Mouse (Mus musculus): Measurements from ENCODE around the gene Cd7. TPM values are rescaled to one million over a fixed set of nuclear protein-coding genes. Genes with fewer than 3 reads are reported as not detected.

The Cd7 gene
- polyA plus RNA-seq, 1 experiment from 2014 or later: not detected

DNA sequence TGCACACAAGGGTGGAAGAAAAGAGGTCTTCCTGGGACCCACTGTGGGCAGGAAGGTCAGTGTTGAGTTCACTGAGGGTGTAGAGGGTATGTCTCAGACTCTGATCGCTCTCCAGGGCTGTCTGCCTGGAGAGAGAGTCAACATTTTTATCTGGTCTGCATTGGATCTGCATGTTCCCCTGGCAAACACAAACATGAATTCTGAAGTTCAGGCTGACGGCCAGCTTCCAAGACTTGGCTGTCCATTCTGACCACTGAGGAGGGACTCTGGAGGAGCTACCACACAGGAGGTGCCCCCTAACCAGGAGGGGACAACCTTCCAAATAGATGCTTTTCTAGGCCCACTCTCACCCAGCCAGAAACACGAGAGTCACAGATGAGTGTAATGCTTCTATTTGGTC, 47.4 kb downstream of the Cd7 start:
- peak overlapping the region; percentile 100 for H3K9ac ChIP-seq (replicated peaks)
- H3K36me3 ChIP-seq: peaks cover 26% of the 10 kb centered on the region
- peak overlapping the region; percentile 82 for H3K4me2 ChIP-seq
- no peaks in the 10 kb centered on the region for H3K9me3 ChIP-seq
- peak overlapping the region; percentile 98; the same call in 1 of the 2 replicates for H3K27ac ChIP-seq
- H3K4me3 ChIP-seq (replicated peaks): peak overlapping the region; percentile 100
- ATAC-seq (ENCODE audit: insufficient number of reproducible peaks, insufficient read depth, low FRiP score, low TSS enrichment, low read depth): no peak
- 69% methylated on average over 3 of the region's 3 CpGs for WGBS
- peaks cover 28% of the 10 kb centered on the region for H3K4me1 ChIP-seq (replicated peaks)
- H3K27me3 ChIP-seq: no peaks in the 10 kb centered on the region

DNA sequence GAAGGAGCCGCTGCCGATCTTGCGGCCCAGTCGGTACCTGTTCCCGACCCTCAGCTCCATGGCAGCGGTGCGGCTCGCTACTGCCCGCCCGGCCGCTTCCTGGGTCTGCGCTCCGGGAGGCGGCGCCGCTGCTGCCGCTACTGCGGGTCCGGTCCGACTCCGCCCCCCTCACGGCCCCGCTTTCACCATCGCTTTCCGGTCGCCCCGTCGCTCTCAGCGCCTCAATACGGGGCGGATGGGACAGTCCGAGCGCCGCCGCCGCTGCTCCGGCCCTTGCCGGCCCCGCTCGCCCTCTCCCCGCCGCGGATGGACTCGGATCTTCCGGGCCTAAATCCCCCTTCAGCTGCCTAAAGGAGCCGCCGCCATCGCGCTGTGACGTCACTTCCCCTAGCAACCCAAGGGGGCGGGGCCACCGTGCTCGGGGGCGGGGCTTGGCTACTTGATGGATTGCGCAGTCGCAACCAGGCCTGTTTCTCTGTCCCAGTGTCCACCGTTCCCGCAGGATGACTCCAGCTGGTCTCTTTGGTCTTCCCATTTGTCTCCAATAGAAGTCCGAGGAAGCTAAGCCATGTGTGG, 48.2 kb downstream of the Cd7 start, which contains the start of gene Csnk1d:
Gene Csnk1d (minus strand): TSS at position 380 of the 576 bp plus-strand sequence.
- Histone ChIP-seq H3K9ac (replicated peaks) (peak within 1 kb of the TSS; percentile 100), H3K27me3 (no peaks in the 10 kb centered on the region), H3K9me3 (no peaks in the 10 kb centered on the region), H3K4me3 (replicated peaks) (peak within 1 kb of the TSS; percentile 100), H3K4me2 (peak within 1 kb of the TSS; percentile 82), H3K4me1 (replicated peaks) (peaks cover 28% of the 10 kb centered on the region), H3K27ac (peak within 1 kb of the TSS; percentile 98), H3K36me3 (peaks cover 28% of the 10 kb centered on the region)
- WGBS: under 1% methylated on average over 59 of the region's 59 CpGs
- ATAC-seq (ENCODE audit: insufficient number of reproducible peaks, insufficient read depth, low FRiP score, low TSS enrichment, low read depth): peak; percentile 73

DNA sequence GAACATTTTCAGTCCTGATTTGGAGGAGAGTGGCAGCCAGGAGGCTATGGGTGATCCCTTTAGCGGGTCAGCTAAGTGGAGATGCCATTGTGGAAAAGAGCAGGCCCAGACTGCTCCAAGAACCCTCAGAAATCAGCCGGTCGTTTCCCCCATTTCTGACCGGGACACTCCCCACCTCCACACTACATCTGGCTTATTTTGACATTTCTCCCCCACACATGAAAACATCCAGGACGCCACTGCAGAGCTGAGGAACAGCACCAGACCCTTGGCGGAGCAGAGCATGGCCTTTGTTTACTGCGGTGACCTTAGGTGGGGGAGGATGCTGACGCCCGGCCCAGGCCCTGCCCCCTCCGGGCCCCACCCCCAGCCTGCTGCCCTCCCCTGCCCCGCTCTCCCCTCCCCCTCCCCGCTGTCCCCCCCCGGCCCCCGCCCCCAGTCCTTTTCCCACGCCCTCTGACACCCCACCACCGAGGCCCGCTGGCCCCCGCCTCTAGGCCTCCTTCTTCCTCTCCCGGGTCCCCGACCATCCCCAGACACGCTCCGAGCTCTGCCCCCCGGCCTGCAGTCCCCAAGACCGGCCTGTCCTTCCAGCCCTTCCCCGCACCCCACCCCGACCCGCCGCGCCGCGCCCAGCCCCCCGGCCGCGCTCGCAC, 49.0 kb downstream of the Cd7 start:
- ATAC-seq (ENCODE audit: insufficient number of reproducible peaks, insufficient read depth, low FRiP score, low TSS enrichment, low read depth): peak; percentile 3; the same call in 1 of the 2 replicates
- H3K9ac ChIP-seq (replicated peaks): peak overlapping the region; percentile 100
- peaks cover 28% of the 10 kb centered on the region for H3K4me1 ChIP-seq (replicated peaks)
- no peaks in the 10 kb centered on the region for H3K27me3 ChIP-seq
- 2% methylated on average over 26 of the region's 35 CpGs for WGBS
- peak overlapping the region; percentile 98 for H3K27ac ChIP-seq
- peaks cover 36% of the 10 kb centered on the region for H3K36me3 ChIP-seq
- H3K9me3 ChIP-seq: no peaks in the 10 kb centered on the region
- H3K4me3 ChIP-seq (replicated peaks): peak overlapping the region; percentile 100
- H3K4me2 ChIP-seq: peak overlapping the region; percentile 82

DNA sequence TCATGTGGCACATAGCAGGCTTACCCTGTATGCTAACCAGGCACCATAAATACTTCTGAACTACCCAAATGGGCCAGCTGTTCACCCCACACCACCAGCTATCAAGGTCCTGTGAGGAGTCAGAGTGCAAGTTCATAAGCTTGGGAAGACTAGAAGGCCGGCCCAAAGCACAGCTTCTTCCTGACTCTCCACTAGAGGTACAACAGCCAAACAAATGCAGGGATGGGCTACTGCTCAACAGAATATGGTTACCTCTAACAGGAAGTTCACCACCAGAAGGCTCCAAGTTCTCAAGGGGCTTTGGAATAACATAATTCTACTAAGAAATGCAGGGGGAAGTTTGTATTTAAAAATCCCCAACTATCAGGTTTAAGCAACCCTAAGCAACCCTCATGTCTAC, 49.7 kb downstream of the Cd7 start:
- H3K4me2 ChIP-seq: peak overlapping the region; percentile 82
- 41% methylated on average over 1 of the region's 1 CpGs for WGBS
- peak overlapping the region; percentile 100 for H3K4me3 ChIP-seq (replicated peaks)
- no peaks in the 10 kb centered on the region for H3K27me3 ChIP-seq
- ATAC-seq (ENCODE audit: insufficient number of reproducible peaks, insufficient read depth, low FRiP score, low TSS enrichment, low read depth): no peak
- H3K36me3 ChIP-seq: peaks cover 37% of the 10 kb centered on the region
- peaks cover 28% of the 10 kb centered on the region for H3K4me1 ChIP-seq (replicated peaks)
- no peak overlapping the region for H3K27ac ChIP-seq
- H3K9ac ChIP-seq (replicated peaks): peak overlapping the region; percentile 100
- no peaks in the 10 kb centered on the region for H3K9me3 ChIP-seq

DNA sequence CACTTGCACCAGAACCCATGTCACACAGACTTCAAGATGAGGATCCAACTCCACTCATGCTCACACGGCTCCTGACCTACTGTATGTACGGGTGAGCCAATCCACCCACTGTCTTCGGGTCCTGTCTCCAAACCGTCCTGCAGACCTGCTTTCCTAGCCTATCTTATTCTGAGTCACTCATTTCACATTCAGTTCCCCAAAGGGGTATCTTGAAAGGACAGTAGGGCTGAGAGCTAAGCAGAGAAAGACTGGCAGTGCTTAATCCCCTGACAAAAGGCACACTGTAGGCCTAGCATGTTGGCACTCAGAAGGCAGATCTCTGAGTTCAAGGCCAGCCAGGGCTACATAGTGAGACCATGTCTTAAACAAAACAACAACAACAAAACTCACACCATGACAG, 50.8 kb downstream of the Cd7 start:
- H3K4me1 ChIP-seq (replicated peaks): peaks cover 28% of the 10 kb centered on the region
- no peak overlapping the region for H3K4me3 ChIP-seq (replicated peaks)
- no peak for ATAC-seq (ENCODE audit: insufficient number of reproducible peaks, insufficient read depth, low FRiP score, low TSS enrichment, low read depth)

DNA sequence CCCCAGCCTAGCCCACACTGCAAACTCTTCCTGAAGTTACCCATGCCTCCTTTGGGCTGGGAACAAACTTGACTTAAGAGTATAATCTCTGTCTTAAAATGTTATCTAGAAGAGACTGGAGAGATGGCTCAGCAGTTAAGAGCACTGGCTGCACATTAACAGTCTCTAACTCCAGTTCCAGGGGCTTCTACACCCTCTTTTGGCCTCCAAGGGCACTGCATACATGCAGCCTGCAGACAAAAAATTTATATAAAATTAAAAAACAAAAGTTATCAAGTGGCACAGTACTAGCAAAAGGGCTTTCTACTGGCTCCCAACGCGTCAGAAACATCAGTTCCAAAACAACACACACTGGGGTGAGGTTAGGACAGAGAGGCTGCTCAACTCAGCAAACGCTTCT, 51.6 kb downstream of the Cd7 start:
- Histone ChIP-seq H3K9ac (replicated peaks) (no peak overlapping the region), H3K9me3 (no peaks in the 10 kb centered on the region), H3K36me3 (peaks cover 48% of the 10 kb centered on the region), H3K4me3 (replicated peaks) (no peak overlapping the region), H3K27ac (no peak overlapping the region), H3K4me2 (no peak overlapping the region), H3K4me1 (replicated peaks) (peaks cover 28% of the 10 kb centered on the region), H3K27me3 (no peaks in the 10 kb centered on the region)
- no peak for ATAC-seq (ENCODE audit: insufficient number of reproducible peaks, insufficient read depth, low FRiP score, low TSS enrichment, low read depth)
- WGBS: 88% methylated on average over 3 of the region's 3 CpGs

More for the DNA sequence above, 50.8 kb downstream of the Cd7 start:
- H3K27me3 ChIP-seq: no peaks in the 10 kb centered on the region
- H3K9me3 ChIP-seq: no peaks in the 10 kb centered on the region
- 93% methylated on average over 4 of the region's 4 CpGs for WGBS
- H3K36me3 ChIP-seq: peaks cover 44% of the 10 kb centered on the region
- no peak overlapping the region for H3K27ac ChIP-seq
- peak overlapping the region; percentile 82 for H3K4me2 ChIP-seq
- H3K9ac ChIP-seq (replicated peaks): 0 out of 2 replicates have a peak overlapping the region, but pooled peaks have one; percentile 9

Other genes with a start within 250 kb of the Cd7 start
- gene Dus1l, start 243.0 kb downstream of the Cd7 start, polyA plus RNA-seq (2016; fragmentation: Nextera tagmentation; extraction: Ambion mirVana): 73.4 and 77.6 TPM in 2 replicates
- gene Fasn, start 214.9 kb downstream of the Cd7 start, polyA plus RNA-seq (2016; fragmentation: Nextera tagmentation; extraction: Ambion mirVana): 70.3 and 79.1 TPM in 2 replicates
- 6.4 and 7.2 TPM in 2 replicates for gene Ccdc57, start 106.5 kb downstream of the Cd7 start, polyA plus RNA-seq (2016; fragmentation: Nextera tagmentation; extraction: Ambion mirVana)
- gene Slc16a3, start 90.9 kb downstream of the Cd7 start, polyA plus RNA-seq (2016; fragmentation: Nextera tagmentation; extraction: Ambion mirVana): 77.0 and 77.4 TPM in 2 replicates
- 154 and 157 TPM in 2 replicates for gene Csnk1d, start 48.1 kb downstream of the Cd7 start, polyA plus RNA-seq (2016; fragmentation: Nextera tagmentation; extraction: Ambion mirVana)
- not detected in 2 replicates for gene Sectm1b, start 24.2 kb upstream of the Cd7 start, polyA plus RNA-seq (2016; fragmentation: Nextera tagmentation; extraction: Ambion mirVana)
- not detected in 2 replicates for gene Sectm1a, start 41.8 kb upstream of the Cd7 start, polyA plus RNA-seq (2016; fragmentation: Nextera tagmentation; extraction: Ambion mirVana)
- not detected in 2 replicates for gene Tex19.2, start 79.3 kb upstream of the Cd7 start, polyA plus RNA-seq (2016; fragmentation: Nextera tagmentation; extraction: Ambion mirVana)
- gene Tex19.1, start 106.7 kb upstream of the Cd7 start, polyA plus RNA-seq (2016; fragmentation: Nextera tagmentation; extraction: Ambion mirVana): not detected in 2 replicates
- gene Uts2r, start 120.9 kb upstream of the Cd7 start, polyA plus RNA-seq (2016; fragmentation: Nextera tagmentation; extraction: Ambion mirVana): 0.39 and 0.41 TPM in 2 replicates
- 9.5 and 10.6 TPM in 2 replicates for gene Hexdc, start 165.0 kb upstream of the Cd7 start, polyA plus RNA-seq (2016; fragmentation: Nextera tagmentation; extraction: Ambion mirVana)
- gene Ogfod3, start 165.3 kb upstream of the Cd7 start, polyA plus RNA-seq (2016; fragmentation: Nextera tagmentation; extraction: Ambion mirVana): 16.3 and 17.5 TPM in 2 replicates
- gene Cybc1, start 189.9 kb upstream of the Cd7 start, polyA plus RNA-seq (2016; fragmentation: Nextera tagmentation; extraction: Ambion mirVana): 36.3 and 40.1 TPM in 2 replicates
- gene Narf, start 197.8 kb upstream of the Cd7 start, polyA plus RNA-seq (2016; fragmentation: Nextera tagmentation; extraction: Ambion mirVana): 68.4 and 75.2 TPM in 2 replicates
- 11.2 and 12.5 TPM in 2 replicates for gene Foxk2, start 220.6 kb upstream of the Cd7 start, polyA plus RNA-seq (2016; fragmentation: Nextera tagmentation; extraction: Ambion mirVana)

Data from limb, embryonic 12.5 days (tissue).